Mouse (Mus musculus): ENCODE results near the gene Cstad. TPM values are rescaled to one million over a fixed set of nuclear protein-coding genes. Genes with fewer than 3 reads are reported as not detected.

Cstad gene
- polyA plus RNA-seq, 1 experiment: 0.57 TPM

DNA sequence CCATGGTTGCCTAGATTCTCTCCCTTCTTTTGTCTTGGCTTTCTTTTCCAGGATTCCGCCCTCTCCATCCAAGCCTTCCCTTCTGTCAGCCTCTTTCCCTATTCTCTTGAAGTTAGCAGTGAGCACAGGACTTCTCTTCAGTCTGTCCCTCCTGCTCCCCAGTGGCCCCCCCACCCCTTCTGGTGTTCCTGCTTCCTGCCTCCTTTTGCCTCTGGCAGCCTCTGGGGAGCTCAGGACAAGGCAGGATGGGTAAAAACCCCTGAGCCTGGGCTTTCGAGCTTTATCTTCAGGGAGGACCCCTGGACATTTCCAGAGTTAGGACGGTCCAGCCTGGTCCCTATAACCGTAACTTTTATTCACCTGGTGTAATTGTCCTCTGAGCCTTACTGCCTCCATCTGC is 58.2 kb downstream of the Cstad start:
- no peak for DNase-seq (ENCODE audit: low read depth)
- TF ChIP-seq POLR2A (IDR thresholded peaks at IDR 0.05; ENCODE audit: borderline replicate concordance, extremely low read depth, insufficient read depth, insufficient read length, poor library complexity, severe bottlenecking): no peak
- TF ChIP-seq CTCF (IDR thresholded peaks at IDR 0.05; ENCODE audit: borderline replicate concordance, extremely low read depth, insufficient read depth, insufficient read length): no peak

DNA sequence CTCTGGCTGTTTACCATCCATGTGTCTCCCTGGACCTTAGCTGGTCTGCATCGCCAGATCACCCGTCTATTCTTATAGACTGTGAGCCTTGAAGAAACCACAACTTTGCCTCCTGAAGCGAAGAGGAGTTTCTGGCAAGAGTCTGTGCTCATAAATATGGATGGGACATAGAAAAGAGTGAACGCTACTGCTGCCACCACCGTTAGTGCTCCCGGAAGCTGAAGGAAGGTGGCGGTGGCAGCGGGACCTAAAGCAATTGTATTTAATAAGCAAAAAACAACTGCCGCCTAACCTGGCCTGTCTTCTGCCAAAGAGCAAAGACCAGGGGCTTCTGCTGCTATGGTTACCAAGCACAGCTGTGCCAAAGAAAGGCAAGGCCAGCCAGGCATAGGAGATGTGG is 59.3 kb downstream of the Cstad start:
- TF ChIP-seq CTCF (IDR thresholded peaks at IDR 0.05; ENCODE audit: borderline replicate concordance, extremely low read depth, insufficient read depth, insufficient read length): no peak
- no peak for TF ChIP-seq POLR2A (IDR thresholded peaks at IDR 0.05; ENCODE audit: borderline replicate concordance, extremely low read depth, insufficient read depth, insufficient read length, poor library complexity, severe bottlenecking)
- peak; percentile 62 for DNase-seq (ENCODE audit: low read depth)

DNA sequence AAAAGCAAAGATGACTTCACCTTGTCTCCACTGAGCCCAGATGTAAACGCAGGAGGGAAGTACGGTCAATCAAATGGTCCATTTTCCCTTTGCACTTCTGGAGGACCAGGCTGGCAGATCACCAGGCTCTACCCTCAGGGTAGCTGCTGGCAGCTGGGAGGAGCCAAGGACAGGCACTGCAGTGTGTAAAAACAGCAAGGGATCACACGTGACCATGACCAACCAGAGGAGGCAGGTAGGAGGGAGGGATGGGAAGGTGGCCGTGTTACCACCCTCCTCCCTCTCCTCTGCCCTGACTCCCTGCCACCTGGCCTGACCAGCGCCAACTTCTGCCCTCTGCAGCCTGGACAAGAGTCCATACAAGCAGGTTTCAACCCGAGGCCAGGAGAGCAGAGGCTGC is 59.7 kb downstream of the Cstad start:
- DNase-seq (ENCODE audit: low read depth): no peak
- no peak for TF ChIP-seq POLR2A (IDR thresholded peaks at IDR 0.05; ENCODE audit: borderline replicate concordance, extremely low read depth, insufficient read depth, insufficient read length, poor library complexity, severe bottlenecking)
- no peak for TF ChIP-seq CTCF (IDR thresholded peaks at IDR 0.05; ENCODE audit: borderline replicate concordance, extremely low read depth, insufficient read depth, insufficient read length)

DNA sequence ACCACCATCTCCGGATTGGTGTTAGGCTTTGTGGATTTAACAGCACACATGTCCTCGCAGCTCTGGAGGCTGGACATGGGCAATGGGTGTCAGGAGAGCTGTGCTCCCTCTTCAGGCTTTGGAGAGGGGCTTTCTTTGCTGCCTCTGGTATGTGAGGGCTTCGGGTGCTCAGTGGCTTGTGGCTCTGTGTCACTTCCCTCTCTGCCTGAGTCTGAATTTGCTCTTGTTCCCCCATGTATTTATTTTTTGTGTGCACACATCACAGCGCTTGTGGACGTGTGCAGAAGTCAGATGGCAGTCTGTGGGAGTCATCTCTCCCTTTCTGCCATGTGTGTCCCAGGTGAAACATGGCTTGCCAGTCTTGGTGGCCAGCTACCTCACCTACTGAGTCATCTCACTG is 60.9 kb downstream of the Cstad start:
- DNase-seq (ENCODE audit: low read depth): no peak

DNA sequence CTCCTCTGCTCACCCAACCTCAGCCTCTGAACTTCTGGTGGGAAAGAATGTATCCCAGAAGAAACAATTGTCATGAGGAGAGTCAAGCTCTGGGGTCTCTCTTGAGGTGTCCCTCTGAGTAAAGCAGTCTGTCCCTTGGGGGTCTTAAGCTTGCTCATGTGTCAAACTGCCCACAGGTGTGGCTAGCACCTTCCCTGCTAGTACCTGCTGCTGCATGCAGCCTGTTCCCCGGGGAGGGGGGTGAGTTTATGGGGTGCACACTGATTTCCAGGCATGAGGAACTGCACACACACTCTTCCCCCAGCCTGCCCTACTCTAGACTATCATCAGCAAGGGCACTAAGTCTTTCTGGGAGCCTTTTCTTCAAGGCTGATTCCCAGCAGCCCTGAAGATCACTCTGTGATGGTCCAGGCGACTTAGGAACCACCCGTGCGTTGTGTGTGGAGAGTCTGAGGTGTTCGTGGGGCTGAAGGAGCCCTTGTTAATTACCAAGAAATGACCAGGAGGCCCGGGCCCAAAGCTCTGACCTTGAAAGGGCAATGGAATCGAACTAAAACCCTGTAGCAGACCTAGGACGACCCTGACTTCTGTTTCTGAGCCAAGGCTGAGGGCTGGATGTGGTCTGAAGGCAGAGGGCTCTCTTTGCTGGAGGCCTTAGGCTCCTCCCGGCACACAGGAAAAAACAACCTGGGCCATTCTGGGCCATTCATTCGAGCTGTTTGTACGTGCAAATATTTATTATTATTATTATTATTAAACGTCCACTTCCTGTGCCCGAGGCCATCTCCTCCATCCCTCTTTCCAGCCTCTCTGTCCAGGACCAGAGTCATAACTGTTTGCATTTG is 62.1 kb downstream of the Cstad start:
- DNase-seq (ENCODE audit: low read depth): no peak
- no peak for TF ChIP-seq CTCF (IDR thresholded peaks at IDR 0.05; ENCODE audit: borderline replicate concordance, extremely low read depth, insufficient read depth, insufficient read length)
- no peak for TF ChIP-seq POLR2A (IDR thresholded peaks at IDR 0.05; ENCODE audit: borderline replicate concordance, extremely low read depth, insufficient read depth, insufficient read length, poor library complexity, severe bottlenecking)

More for the DNA sequence above, 60.9 kb downstream of the Cstad start:
- TF ChIP-seq CTCF (IDR thresholded peaks at IDR 0.05; ENCODE audit: borderline replicate concordance, extremely low read depth, insufficient read depth, insufficient read length) (no peak), POLR2A (IDR thresholded peaks at IDR 0.05; ENCODE audit: borderline replicate concordance, extremely low read depth, insufficient read depth, insufficient read length, poor library complexity, severe bottlenecking) (no peak)

- peak; percentile 84 for DNase-seq (ENCODE audit: low read depth)
- TF ChIP-seq POLR2A (IDR thresholded peaks at IDR 0.05; ENCODE audit: borderline replicate concordance, extremely low read depth, insufficient read depth, insufficient read length, poor library complexity, severe bottlenecking): no peak
- no peak for TF ChIP-seq CTCF (IDR thresholded peaks at IDR 0.05; ENCODE audit: borderline replicate concordance, extremely low read depth, insufficient read depth, insufficient read length)
These were observed 63.0 kb downstream of the Cstad start for GRCm38 (mm10) chr2:30657674-30658479.

DNA sequence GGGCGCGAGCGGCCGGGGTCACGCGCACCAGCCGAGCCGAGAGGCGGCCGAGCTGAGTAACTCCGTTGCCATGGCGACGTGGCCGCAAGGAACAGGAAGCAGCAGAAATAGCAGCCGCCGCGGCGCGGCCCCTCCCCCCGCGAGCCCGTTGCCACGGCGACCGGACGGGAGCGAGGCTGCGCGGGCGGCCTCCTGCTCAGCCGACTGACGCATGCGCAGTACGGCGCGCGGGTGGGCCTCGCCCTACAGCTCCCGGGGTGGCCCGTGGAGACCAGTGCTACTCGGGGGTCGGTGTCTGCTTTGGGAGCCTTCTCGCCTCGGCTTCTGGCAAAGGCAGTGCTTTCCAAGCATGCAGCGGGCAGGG is 63.6 kb downstream of the Cstad start:
- TF ChIP-seq POLR2A (IDR thresholded peaks at IDR 0.05; ENCODE audit: borderline replicate concordance, extremely low read depth, insufficient read depth, insufficient read length, poor library complexity, severe bottlenecking): peak; percentile 60; the same call in 1 of the 2 replicates
- no peak for TF ChIP-seq CTCF (IDR thresholded peaks at IDR 0.05; ENCODE audit: borderline replicate concordance, extremely low read depth, insufficient read depth, insufficient read length)
- peak; percentile 99 for DNase-seq (ENCODE audit: low read depth)

Other genes starting within 250 kb of the Cstad start
- gene Sh3glb2, start 235.7 kb upstream of the Cstad start, polyA plus RNA-seq (2012; rRNA removed): 304 and 410 TPM in 2 replicates
- 40.4 and 43.8 TPM in 2 replicates for gene Miga2, start 230.8 kb upstream of the Cstad start, polyA plus RNA-seq (2012; rRNA removed)
- 73.2 and 114 TPM in 2 replicates for gene Dolpp1, start 202.8 kb upstream of the Cstad start, polyA plus RNA-seq (2012; rRNA removed)
- 28.3 and 31.3 TPM in 2 replicates for gene Crat, start 179.2 kb upstream of the Cstad start, polyA plus RNA-seq (2012; rRNA removed)
- gene Ptpa, start 179.0 kb upstream of the Cstad start, polyA plus RNA-seq (2012; rRNA removed): 151 and 152 TPM in 2 replicates
- gene Ier5l, start 120.8 kb upstream of the Cstad start, polyA plus RNA-seq (2012; rRNA removed): 26.1 and 37.9 TPM in 2 replicates
- 1.9 and 3.2 TPM in 2 replicates for gene 1700001O22Rik, start 208.6 kb downstream of the Cstad start, polyA plus RNA-seq (2012; rRNA removed)
- gene Ntmt1, start 212.8 kb downstream of the Cstad start, polyA plus RNA-seq (2012; rRNA removed): 72.3 and 98.7 TPM in 2 replicates
- 51.0 and 51.5 TPM in 2 replicates for gene Asb6, start 235.3 kb downstream of the Cstad start, polyA plus RNA-seq (2012; rRNA removed)
- 10.8 and 13.6 TPM in 2 replicates for gene Prrx2, start 239.9 kb downstream of the Cstad start, polyA plus RNA-seq (2012; rRNA removed)